Mouse (Mus musculus) neutrophil, adult 5-6 weeks (primary cell): ENCODE measurements around the gene Ranbp1. TPM values are rescaled to one million over a fixed set of nuclear protein-coding genes. Genes with fewer than 3 reads are reported as not detected.
A peak's percentile ranks its signal among the peaks of the same experiment; 100 is the strongest.

Experiments
- ATAC-seq: fragments of 151-379, 151-347 bp; 2 replicates; pipeline ENCODE4 v1.8.0; 2017; ENCODE audit warnings: mild to moderate bottlenecking, moderate TSS enrichment; ENCODE audit not compliant: insufficient number of reproducible peaks, poor library complexity, low FRiP score, severe bottlenecking; ENCODE audit errors: extremely low read depth
- total RNA-seq: library from RNA; stranded (forward); fragments of 200-1000 nt; gene quantifications from 2 replicates; pipeline ENCODE4 v1.2.3, GENCODE M21; 2017

Ranbp1 gene
- total RNA-seq, 1 experiment from 2014 or later, result 56.7 TPM

GRCm38 (mm10) chr16:18235389-18236065 is 13.0 kb downstream of the Ranbp1 start:
- peak; percentile 7; the same call in 1 of the 2 replicates for ATAC-seq

DNA sequence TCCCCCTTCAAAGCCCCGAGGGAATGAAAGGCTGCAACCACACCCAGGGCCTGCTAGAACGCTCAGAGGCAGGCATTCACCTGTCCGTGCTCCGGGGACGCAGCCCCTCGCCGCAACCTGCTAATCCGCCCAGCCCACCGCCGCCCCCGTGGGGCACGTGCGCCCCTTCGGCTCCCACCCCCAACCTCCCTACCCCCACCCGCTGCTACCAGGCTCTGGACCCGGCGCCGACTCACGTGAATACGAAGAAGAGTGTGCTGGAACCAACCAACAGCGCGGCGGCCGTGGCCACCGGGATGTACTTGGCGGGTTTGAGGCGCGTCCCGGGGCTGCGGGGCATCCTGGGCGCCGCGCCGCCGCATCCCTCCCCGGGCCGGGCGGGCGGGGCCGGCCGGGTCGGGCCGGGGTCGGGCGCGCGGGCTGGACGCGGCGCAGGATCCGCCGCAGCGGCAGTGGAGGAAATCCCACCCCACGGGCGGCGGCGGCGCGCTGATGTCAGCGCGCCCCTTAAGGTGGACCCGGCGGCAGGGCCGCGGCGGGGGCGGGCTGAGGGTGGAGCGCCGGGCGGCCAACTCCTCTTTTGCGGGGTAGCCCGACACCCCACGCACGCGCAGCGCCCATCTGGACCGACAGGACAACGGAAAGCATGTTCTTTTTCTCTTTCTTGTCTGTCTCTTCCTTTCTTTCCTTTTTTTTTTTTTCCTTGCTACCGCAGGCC is 13.7 kb downstream of the Ranbp1 start, which contains the start of gene Zdhhc8:
TSS of gene Zdhhc8 (minus strand) at position 466 of the 718 bp plus-strand sequence.
- peak; percentile 27; the same call in 1 of the 2 replicates for ATAC-seq

GRCm38 (mm10) chr16:18233919-18234670 is 14.4 kb downstream of the Ranbp1 start:
- 0 out of 2 replicates have a peak, but pooled peaks have one; percentile 9 for ATAC-seq

DNA sequence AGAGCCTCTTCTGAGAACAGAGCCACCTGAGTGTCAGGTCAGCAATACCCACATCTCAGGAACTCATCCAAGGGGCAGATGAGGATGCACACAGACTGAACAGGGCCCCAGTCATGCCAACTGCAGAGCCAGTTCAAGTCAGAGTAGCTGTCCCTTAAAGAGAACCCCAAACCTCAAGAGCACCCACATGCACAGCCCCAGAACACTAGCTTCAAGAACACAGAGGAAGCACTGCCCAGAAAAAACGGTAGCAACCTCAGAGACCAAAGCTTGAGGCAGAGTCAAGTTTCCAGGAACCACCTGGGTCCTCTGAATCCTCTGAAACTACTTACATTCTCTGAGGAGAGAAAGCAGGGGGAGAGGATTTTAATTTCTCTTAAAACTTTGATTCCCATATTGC is 15.1 kb downstream of the Ranbp1 start:
- ATAC-seq, result no peak

DNA sequence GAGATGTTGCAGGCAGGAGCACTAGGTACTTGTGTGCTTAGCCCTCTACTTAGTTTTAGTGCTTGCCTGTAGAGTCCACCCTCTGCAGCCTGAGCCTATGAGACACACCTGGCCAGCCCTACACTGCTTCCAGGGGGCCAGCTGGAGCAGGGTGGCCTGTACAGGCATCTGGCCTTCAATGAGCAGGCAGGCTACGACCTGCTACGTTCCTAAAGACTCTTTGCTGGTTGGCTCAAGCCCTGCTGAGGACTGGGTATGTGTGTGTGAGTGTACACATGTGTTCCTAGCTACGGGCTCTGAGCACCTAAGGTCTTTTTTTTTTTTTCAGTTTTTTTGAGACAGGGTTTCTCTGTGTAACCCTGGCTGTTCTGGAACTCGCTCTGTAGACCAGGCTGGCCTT is 17.1 kb downstream of the Ranbp1 start:
- ATAC-seq, result no peak

GRCm38 (mm10) chr16:18231047-18231446 is 17.5 kb downstream of the Ranbp1 start:
- no peak for ATAC-seq

DNA sequence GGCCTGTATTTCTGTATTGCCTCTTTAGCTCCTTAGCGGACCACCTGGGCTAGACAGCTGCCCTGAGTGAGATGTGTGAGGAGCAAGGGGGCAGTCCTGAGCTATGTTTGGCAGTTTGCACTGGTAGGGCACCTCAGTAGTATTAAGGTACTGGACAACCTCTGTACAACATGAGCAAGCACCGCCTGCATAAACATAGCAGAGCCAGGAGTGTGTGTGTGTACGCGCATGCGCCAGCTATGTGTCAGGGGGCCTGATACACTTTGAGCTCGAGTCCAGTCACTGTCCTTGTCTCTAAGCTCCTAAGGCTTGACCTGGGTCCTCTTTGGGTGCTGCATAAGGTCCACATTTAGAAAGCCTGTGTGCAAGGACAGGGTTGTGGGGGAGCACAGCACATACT is 17.9 kb downstream of the Ranbp1 start:
- no peak for ATAC-seq

DNA sequence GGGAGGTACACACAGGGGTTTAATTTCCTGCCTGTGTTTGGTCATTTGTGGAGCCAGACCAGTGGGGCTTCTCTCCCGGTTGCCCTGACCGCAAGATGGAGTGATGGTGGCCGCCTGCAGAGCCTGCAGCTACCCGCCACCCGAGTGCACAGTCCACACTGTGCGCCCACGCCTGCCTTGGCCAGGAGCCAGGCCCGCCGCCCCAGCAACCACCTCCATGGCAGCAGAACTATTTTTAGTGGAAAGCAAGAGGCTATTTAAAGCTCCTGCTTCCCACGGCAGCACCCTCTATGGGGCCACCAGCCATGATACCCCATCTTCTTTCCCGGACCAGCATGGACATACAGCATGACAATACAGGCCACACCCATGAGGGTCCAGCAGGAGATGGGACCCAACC is 18.9 kb downstream of the Ranbp1 start:
- ATAC-seq, result no peak

- no peak for ATAC-seq
Measured at GRCm38 (mm10) chr16:18228856-18229255, 19.7 kb downstream of the Ranbp1 start.

DNA sequence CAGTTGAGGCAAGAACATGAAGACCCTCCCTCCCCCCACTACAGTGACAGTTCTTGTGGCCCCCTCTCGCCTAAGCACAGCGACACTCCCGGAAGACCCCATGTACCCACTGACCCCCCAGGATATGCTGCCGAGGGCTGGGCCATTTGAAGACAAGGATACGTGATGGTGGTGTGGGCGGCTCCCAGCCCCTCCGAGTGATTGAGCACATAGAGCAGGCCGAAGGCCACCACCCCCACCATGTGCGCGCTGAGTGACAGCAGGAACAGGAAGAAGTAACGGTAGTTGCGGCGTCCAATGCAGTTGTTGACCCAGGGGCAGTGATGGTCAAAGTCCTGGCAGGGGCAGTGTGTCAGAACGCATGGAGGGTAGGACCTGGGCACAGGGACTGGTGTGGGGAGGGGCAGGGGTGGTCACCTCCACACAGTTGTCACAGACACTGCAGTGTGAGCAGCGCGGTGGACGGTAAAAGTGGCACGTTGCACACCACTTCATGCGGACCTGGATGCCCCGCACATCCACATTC is 20.6 kb downstream of the Ranbp1 start:
- ATAC-seq, result no peak

DNA sequence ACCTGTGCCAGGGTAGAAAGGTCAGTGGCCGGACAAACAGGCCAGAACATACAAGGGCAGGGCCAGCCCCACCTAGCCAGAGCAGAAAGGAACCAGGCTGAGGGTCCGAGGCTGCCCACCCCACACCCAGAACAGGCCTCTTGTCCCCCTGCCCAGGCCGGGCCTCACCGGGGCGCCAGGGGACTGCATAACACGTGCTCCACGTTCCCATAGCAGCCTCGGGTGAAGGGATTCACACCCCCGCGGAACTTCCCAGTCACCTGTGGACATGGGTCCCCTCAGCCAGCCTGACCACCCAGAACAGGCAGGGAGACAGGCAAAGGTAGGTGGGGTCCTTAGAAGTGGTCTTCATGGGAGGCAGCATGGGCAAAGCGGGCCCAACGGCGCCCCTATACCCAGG is 21.3 kb downstream of the Ranbp1 start:
- no peak for ATAC-seq

DNA sequence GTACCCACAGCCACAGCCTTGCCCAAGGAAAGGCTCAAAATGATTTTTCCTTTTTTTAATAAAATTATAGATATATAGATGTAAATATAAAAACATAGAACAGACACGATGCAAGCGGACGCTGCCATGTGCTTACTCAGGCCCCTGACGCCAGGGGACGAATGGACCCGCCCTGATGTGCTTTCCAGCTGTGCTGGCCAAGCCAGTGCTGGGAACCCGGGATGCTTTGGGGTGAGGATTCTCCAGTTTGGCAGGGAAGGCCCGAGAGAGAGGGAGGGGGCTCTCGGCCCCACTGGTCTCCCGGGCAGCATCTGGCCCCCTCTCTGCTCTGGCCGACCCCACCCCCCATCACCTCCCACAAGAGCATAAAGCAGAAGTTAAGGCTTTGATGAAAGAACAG is 26.3 kb downstream of the Ranbp1 start:
- ATAC-seq, result no peak

DNA sequence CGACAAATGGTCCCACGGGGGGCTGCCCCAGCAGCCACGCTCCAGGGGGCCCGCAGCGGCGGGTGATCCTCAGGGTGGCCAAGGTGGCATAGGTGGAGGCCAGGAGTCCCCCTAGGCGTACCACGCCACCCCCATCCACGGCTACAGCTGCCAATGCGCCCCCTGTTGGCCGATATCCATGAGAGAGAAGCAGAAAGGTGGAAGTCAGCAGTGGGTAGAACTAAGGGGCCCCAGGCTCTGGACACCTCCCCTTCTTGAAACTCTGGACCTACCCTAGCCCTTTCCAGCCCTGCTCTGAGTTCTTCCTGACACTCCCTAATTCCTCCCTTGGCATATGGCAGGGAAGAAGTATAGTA is 27.0 kb downstream of the Ranbp1 start:
- no peak for ATAC-seq

DNA sequence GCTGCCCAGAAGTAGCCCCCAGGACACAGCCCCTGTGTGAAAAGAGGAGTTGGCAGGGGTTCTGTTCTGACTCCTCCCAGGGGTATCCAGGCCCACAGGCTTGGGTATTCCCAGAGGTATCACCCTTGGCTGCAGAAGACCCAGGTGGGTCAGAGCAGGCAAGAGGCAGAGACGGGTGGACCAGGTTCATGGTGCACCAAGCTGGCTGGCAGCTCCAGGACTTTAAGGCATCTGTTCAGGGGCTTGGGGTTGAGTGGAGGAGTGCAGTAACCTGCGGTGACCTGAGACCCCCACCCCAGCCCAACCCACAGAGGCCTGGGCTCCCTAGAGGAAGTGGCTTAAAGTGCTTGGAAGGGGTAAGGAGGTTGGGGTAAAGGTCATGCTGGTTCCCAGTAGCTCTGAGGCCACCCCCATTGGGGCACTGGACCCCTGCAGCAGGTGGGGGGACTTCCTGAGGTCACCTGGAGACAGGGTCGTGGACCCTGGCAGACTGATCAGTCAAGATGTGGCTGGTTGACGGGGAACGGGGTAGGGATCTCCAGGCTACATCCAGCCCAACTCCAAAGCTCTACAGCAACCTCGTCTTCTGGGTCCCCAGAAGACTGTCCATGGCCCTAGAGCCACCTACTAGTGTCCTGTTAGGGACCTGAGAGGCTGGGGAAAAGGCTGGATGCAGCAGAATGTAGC is 27.5 kb downstream of the Ranbp1 start:
- ATAC-seq, result no peak

DNA sequence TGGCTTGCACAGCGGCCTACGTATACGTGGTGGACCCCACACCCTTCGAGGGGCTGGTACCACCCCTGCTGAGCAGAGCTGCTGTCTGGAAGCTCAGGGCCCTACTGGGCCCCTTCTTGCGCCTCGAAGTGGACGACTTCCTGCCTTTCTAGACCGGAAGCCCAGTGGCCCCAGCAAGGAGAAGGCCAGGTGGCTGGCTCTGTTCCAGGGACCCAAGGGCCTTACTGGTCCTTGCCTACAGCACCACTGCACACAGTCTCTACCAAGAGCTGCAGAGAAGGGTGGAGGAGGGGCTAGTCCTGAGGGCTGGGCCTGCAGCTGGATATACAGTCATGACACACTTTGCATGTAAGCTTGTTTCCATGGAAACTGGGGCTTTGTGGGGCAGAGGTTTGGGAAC is 28.5 kb downstream of the Ranbp1 start:
- no peak for ATAC-seq

- ATAC-seq, result no peak
Measured at GRCm38 (mm10) chr16:18218580-18218996, 29.9 kb downstream of the Ranbp1 start.

- no peak for ATAC-seq
Measured at GRCm38 (mm10) chr16:18217579-18217978, 31.0 kb downstream of the Ranbp1 start, which contains the start of gene Ccdc188. Ccdc188 (plus strand) TSS chr16:18217879.

GRCm38 (mm10) chr16:18214858-18215257 is 33.7 kb downstream of the Ranbp1 start:
- no peak for ATAC-seq

- no peak for ATAC-seq
Measured at GRCm38 (mm10) chr16:18213689-18214088, 34.8 kb downstream of the Ranbp1 start.
